Mouse (Mus musculus): ENCODE measurements around the gene Tmc3. TPM values are rescaled to one million over a fixed set of nuclear protein-coding genes. Genes with fewer than 3 reads are reported as not detected.

Gene Tmc3
- total and polyA plus RNA-seq, 3 experiments, result 0.08 to 0.11 TPM; not detected in 1

DNA sequence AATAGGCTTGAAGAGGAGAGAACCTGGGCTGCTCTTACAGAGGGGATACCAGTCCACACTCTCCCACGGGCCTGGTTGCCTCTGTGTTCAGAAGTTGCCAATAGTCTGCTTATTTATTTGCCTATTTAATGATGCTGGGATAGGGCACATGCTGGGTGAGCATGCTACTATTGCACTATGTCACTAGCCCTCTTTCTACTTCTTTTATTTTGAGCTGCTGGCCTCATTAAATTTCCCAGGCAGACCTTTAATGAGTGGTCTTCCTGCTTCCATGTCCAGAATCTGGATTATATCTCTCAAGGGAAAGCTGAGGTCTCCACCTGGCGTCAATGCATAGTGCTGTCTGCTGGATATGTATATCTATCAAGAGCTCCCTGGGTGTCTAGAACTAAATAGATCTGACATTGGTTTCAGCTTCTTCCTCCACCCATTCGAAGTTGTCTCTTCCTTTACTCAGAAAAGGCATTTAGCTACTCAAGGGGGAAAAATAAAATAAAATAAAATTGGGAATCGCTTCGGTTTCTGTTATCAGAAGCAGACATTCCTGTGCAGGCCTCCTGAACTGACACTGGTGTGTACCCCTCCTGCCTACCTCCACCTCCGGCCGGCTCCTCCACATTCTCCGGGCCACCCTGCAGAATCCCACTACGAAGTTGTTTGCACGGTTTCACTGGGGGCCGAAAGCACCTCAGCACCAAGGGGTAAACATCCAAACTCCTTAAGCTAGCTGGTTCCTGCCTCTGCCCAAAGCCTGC is 46.5 kb downstream of the Tmc3 start:
- peak overlapping the region; percentile 63 for H3K4me3 ChIP-seq
- no peak for TF ChIP-seq CTCF (IDR thresholded peaks at IDR 0.05)
- no peak; the same call in 1 of the 2 replicates for TF ChIP-seq POLR2A (IDR thresholded peaks at IDR 0.05; ENCODE audit: insufficient read depth, low read depth, low read length)
- TF ChIP-seq EP300 (IDR thresholded peaks at IDR 0.05; ENCODE audit: insufficient read depth, low read depth, low read length), result no peak
- H3K36me3 ChIP-seq (ENCODE audit: control insufficient read depth, insufficient read depth, low read length), result no peaks in the 10 kb centered on the region; the same call in 1 of the 2 replicates
- H3K27ac ChIP-seq, result peak overlapping the region; percentile 92
- intact Hi-C loops (cut with DNase I), result loop anchor here (2.0 to 10.0 kb wide), 3 partner anchors 62 to 766 kb away; partner anchors contain the start of genes Mesd, Mex3b and Tlnrd1
- H3K79me2 ChIP-seq (replicated peaks; ENCODE audit: control insufficient read depth, insufficient read depth, low read length), result no peaks in the 10 kb centered on the region
- WGBS, result 6% methylated on average over 11 of the region's 11 CpGs
- no peak for DNase-seq
- no peaks in the 10 kb centered on the region for H3K27me3 ChIP-seq (ENCODE audit: control insufficient read depth, insufficient read depth, low read length)
- H3K4me1 ChIP-seq (ENCODE audit: control insufficient read depth, insufficient read depth, low read length), result peaks cover 6% of the 10 kb centered on the region
- peak overlapping the region; percentile 78 for H3K9ac ChIP-seq (ENCODE audit: low read depth, low read length)

DNA sequence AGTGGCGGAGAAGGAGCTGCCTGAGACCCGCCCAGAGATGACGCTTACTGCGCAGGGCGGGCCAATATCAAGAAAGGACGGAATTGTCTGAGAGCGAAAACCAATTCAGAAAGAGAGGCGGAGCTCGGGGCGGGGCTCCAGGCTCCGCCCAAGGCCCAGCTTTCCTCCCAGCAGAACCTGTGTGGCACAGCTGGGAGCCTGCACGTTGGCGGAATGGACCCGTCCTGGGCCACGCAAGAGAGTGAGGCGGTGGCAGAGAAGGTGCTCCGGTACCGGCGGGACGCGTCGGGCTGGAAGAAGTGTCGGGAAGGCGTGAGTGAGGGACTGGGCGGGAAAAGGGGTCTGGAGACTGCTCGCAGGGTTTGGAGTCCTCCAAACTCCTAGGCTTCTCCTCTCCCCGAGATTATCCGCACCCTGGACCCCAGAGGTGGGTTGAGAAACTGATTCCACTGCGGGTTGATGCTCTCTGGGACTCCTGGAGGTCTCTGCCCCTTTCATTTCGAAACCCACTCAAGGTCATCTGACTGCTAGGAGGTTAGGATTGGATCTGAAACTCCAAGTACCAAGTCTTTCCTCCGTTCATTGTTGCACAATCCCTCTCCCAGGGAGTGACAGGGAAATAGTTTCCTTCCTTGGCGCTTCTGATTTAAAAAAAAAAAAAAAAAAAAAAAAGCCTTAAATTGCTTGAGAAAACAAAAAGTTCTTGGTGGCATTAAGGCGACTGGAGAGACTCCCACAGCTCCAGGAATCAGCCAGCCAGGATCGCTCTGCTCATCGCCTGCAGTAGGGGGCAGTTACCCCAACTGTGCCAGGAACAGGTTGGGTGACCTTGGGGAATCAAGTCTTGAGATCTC is 47.3 kb downstream of the Tmc3 start, which contains the start of gene Stard5:
TSS of gene Stard5 (plus strand) at position 132 of the 854 bp plus-strand sequence.
- Histone ChIP-seq H3K27ac (peak within 1 kb of the TSS; percentile 92), H3K4me3 (peak within 1 kb of the TSS; percentile 63), H3K9ac (ENCODE audit: low read depth, low read length) (peak within 1 kb of the TSS; percentile 90), H3K79me2 (replicated peaks; ENCODE audit: control insufficient read depth, insufficient read depth, low read length) (no peaks in the 10 kb centered on the region), H3K4me1 (ENCODE audit: control insufficient read depth, insufficient read depth, low read length) (peaks cover 6% of the 10 kb centered on the region), H3K36me3 (ENCODE audit: control insufficient read depth, insufficient read depth, low read length) (no peaks in the 10 kb centered on the region; the same call in 1 of the 2 replicates), H3K27me3 (ENCODE audit: control insufficient read depth, insufficient read depth, low read length) (no peaks in the 10 kb centered on the region)
- peak; percentile 96 to 97 for DNase-seq
- TF ChIP-seq CTCF (IDR thresholded peaks at IDR 0.05) (peak; percentile 42), POLR2A (IDR thresholded peaks at IDR 0.05; ENCODE audit: insufficient read depth, low read depth, low read length) (peak; percentile 95), EP300 (IDR thresholded peaks at IDR 0.05; ENCODE audit: insufficient read depth, low read depth, low read length) (no peak)
- WGBS, result under 1% methylated on average over 35 of the region's 35 CpGs
- intact Hi-C loops (cut with DNase I), result loop anchor here (2.0 to 10.0 kb wide), 4 partner anchors 21 to 767 kb away; partner anchors contain the start of genes Mesd, Mex3b and Tlnrd1

DNA sequence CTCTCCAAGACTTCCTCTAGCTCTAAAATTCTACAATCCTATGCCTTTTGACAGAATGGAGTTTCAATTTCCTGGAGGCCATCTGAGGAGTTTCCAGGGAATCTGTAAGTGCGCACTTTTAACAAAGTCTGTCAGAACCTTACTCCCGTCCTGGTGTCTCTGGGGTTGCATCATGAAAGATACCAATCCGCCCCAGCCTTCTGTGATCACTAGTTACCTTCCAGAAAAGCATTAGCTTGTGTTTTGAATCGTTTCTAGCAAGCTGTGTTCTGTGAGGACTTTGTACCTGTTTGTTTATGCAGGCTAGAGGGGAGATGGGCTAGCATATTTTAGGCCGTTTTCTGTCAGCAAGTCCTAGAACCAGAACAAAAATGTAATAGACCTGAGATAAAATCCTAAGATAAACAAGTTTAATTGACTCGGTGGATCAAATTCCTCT is 48.0 kb downstream of the Tmc3 start:
- DNase-seq, result no peak
- WGBS, result 29% methylated on average over 6 of the region's 6 CpGs
- Histone ChIP-seq H3K27ac (peak overlapping the region; percentile 92), H3K9ac (ENCODE audit: low read depth, low read length) (peak overlapping the region; percentile 57), H3K27me3 (ENCODE audit: control insufficient read depth, insufficient read depth, low read length) (no peaks in the 10 kb centered on the region), H3K4me1 (ENCODE audit: control insufficient read depth, insufficient read depth, low read length) (peaks cover 6% of the 10 kb centered on the region), H3K4me3 (peak overlapping the region; percentile 63), H3K36me3 (ENCODE audit: control insufficient read depth, insufficient read depth, low read length) (no peaks in the 10 kb centered on the region; the same call in 1 of the 2 replicates), H3K79me2 (replicated peaks; ENCODE audit: control insufficient read depth, insufficient read depth, low read length) (no peaks in the 10 kb centered on the region)
- intact Hi-C loops (cut with DNase I), result loop anchor here (2.0 to 10.0 kb wide), 3 partner anchors 20 to 768 kb away; partner anchors contain the start of genes Mesd, Mex3b and Tlnrd1
- no peak for TF ChIP-seq POLR2A (IDR thresholded peaks at IDR 0.05; ENCODE audit: insufficient read depth, low read depth, low read length)
- TF ChIP-seq EP300 (IDR thresholded peaks at IDR 0.05; ENCODE audit: insufficient read depth, low read depth, low read length), result no peak
- TF ChIP-seq CTCF (IDR thresholded peaks at IDR 0.05), result no peak

DNA sequence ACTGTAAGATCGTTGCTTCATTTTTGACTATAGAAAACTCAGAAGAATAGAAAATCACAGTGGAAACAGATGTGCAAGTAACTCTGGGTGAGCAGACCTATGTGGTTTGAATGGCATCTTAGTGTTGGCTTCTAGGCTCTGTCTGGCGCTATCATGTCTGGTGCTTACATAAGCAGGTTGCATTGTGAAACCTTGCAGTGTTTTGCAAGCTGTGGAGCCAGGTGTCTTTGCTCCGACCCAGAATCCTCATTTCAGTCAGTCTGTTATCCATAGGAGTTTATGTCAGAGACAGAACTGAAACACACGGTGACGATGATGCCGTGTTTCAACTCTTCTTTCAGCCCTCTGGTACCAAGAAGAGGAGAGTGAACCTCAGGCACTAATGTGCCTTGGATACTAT is 49.1 kb downstream of the Tmc3 start:
- Histone ChIP-seq H3K4me3 (no peak overlapping the region), H3K27ac (no peak overlapping the region), H3K79me2 (replicated peaks; ENCODE audit: control insufficient read depth, insufficient read depth, low read length) (no peaks in the 10 kb centered on the region), H3K27me3 (ENCODE audit: control insufficient read depth, insufficient read depth, low read length) (no peaks in the 10 kb centered on the region), H3K36me3 (ENCODE audit: control insufficient read depth, insufficient read depth, low read length) (no peaks in the 10 kb centered on the region; the same call in 1 of the 2 replicates), H3K9ac (ENCODE audit: low read depth, low read length) (no peak overlapping the region), H3K4me1 (ENCODE audit: control insufficient read depth, insufficient read depth, low read length) (peaks cover 6% of the 10 kb centered on the region)
- DNase-seq, result no peak
- whole genome bisulfite sequencing, result 92% methylated on average over 6 of the region's 6 CpGs
- intact Hi-C loops (cut with DNase I), result loop anchor here (2.0 to 10.0 kb wide), 3 partner anchors 19 to 769 kb away; partner anchors contain the start of genes Mesd, Mex3b and Tlnrd1
- no peak for TF ChIP-seq EP300 (IDR thresholded peaks at IDR 0.05; ENCODE audit: insufficient read depth, low read depth, low read length)
- no peak for TF ChIP-seq POLR2A (IDR thresholded peaks at IDR 0.05; ENCODE audit: insufficient read depth, low read depth, low read length)
- no peak for TF ChIP-seq CTCF (IDR thresholded peaks at IDR 0.05)

DNA sequence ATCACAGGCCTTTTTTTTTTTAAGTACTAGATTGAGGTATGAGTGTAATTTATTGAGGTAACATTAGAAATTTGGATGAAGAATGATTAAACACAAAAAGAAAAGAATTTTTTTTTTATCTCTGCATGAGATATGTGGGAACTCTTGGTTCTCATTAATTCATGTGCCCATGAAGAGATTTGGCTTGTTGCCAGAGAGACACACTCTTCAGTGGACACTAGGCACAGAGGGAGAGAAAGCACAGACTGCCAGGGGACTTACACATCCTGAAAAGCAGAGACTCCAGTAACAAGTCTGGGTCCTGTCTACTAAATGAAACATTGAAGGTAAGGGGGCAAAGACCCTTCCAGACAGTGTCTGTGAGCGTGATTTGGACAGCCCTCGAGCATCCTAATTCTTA is 51.0 kb downstream of the Tmc3 start:
- no peak for TF ChIP-seq POLR2A (IDR thresholded peaks at IDR 0.05; ENCODE audit: insufficient read depth, low read depth, low read length)
- no peaks in the 10 kb centered on the region; the same call in 1 of the 2 replicates for H3K36me3 ChIP-seq (ENCODE audit: control insufficient read depth, insufficient read depth, low read length)
- peaks cover 6% of the 10 kb centered on the region for H3K4me1 ChIP-seq (ENCODE audit: control insufficient read depth, insufficient read depth, low read length)
- no peak overlapping the region for H3K4me3 ChIP-seq
- no peaks in the 10 kb centered on the region for H3K79me2 ChIP-seq (replicated peaks; ENCODE audit: control insufficient read depth, insufficient read depth, low read length)
- no peak overlapping the region for H3K9ac ChIP-seq (ENCODE audit: low read depth, low read length)
- intact Hi-C loops (cut with DNase I), result loop anchor here (10.0 kb wide), 1 partner anchor 771 kb away; the partner anchor contains the start of gene Mex3b
- WGBS, result 97% methylated on average over 2 of the region's 2 CpGs
- H3K27me3 ChIP-seq (ENCODE audit: control insufficient read depth, insufficient read depth, low read length), result no peaks in the 10 kb centered on the region
- no peak for DNase-seq
- H3K27ac ChIP-seq, result no peak overlapping the region
